Mouse (Mus musculus): ENCODE data around the gene Ppp2r5c. TPM values are rescaled to one million over a fixed set of nuclear protein-coding genes. Genes with fewer than 3 reads are reported as not detected.
A peak's percentile ranks its signal among the peaks of the same experiment; 100 is the strongest.

The Ppp2r5c gene
- polyA plus RNA-seq, 1 experiment from 2014 or later: 133 TPM

GRCm38 (mm10) chr12:110571050-110571449 lies 124.1 kb downstream of the Ppp2r5c start:
- H3K4me1 ChIP-seq (ENCODE audit: control insufficient read depth, insufficient read depth, low read length): no peaks in the 10 kb centered on the region
- H3K27me3 ChIP-seq (replicated peaks; ENCODE audit: control insufficient read depth, insufficient read depth, low read length): no peaks in the 10 kb centered on the region
- ATAC-seq: no peak
- WGBS: 93% methylated on average over 10 of the region's 10 CpGs
- H3K4me2 ChIP-seq (ENCODE audit: low read depth, low read length): no peak overlapping the region
- H3K9ac ChIP-seq (ENCODE audit: low read depth, low read length): no peak overlapping the region
- no peak overlapping the region for H3K4me3 ChIP-seq (ENCODE audit: low read length)
- no peak overlapping the region for H3K27ac ChIP-seq (ENCODE audit: low read length)
- H3K36me3 ChIP-seq (ENCODE audit: control insufficient read depth, insufficient read depth, low read length): peaks cover 9% of the 10 kb centered on the region; the same call in 1 of the 2 replicates
- H3K9me3 ChIP-seq (ENCODE audit: control insufficient read depth, low read length): no peaks in the 10 kb centered on the region

DNA sequence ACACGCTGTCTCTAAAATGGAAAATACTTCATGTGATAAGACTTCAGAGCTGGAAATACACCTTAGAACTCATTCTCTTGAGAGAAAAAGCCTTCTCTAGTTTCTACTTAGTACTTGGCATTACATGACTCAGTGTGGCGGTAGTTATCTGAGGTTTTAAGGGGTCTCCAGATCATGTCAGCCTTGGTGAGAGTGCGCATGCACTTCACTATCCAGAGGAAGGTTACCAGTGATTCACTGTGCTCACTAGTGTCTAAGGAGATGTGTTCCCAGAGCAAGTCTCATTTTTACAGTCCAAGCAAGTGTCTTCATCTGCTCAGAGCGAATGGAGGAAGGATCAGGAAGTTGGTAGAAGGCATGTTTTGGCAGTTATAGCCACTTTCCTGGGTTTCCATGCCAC lies 125.4 kb downstream of the Ppp2r5c start:
- Histone ChIP-seq H3K27ac (ENCODE audit: low read length) (no peak overlapping the region), H3K4me2 (ENCODE audit: low read depth, low read length) (no peak overlapping the region), H3K27me3 (replicated peaks; ENCODE audit: control insufficient read depth, insufficient read depth, low read length) (no peaks in the 10 kb centered on the region), H3K36me3 (ENCODE audit: control insufficient read depth, insufficient read depth, low read length) (peaks cover 9% of the 10 kb centered on the region; the same call in 1 of the 2 replicates), H3K4me3 (ENCODE audit: low read length) (no peak overlapping the region), H3K4me1 (ENCODE audit: control insufficient read depth, insufficient read depth, low read length) (no peaks in the 10 kb centered on the region), H3K9ac (ENCODE audit: low read depth, low read length) (no peak overlapping the region), H3K9me3 (ENCODE audit: control insufficient read depth, low read length) (no peaks in the 10 kb centered on the region)
- no peak for ATAC-seq
- WGBS: 97% methylated on average over 4 of the region's 4 CpGs

DNA sequence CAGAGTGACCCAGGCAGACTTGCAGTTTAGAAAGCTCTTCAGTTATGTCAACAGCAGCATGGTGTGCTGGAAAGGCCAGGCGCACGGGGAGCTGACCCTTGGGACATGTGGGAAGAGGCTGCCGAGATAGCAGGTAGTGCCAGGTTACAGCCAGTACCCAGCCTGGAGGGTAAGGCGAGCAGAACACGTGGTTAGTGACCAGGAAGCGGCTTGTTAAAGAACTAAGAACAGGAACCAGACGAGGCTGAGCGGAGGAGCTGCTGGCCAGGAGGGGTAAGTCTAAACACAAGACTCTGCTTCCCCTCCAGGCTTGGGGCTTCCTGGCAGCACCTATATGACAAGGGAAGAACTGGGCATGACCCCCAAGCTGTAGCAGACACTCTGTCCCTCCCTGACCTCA lies 126.7 kb downstream of the Ppp2r5c start:
- Histone ChIP-seq H3K4me2 (ENCODE audit: low read depth, low read length) (no peak overlapping the region), H3K9me3 (ENCODE audit: control insufficient read depth, low read length) (no peaks in the 10 kb centered on the region), H3K36me3 (ENCODE audit: control insufficient read depth, insufficient read depth, low read length) (peaks cover 6% of the 10 kb centered on the region; the same call in 1 of the 2 replicates), H3K27me3 (replicated peaks; ENCODE audit: control insufficient read depth, insufficient read depth, low read length) (no peaks in the 10 kb centered on the region), H3K4me1 (ENCODE audit: control insufficient read depth, insufficient read depth, low read length) (no peaks in the 10 kb centered on the region), H3K9ac (ENCODE audit: low read depth, low read length) (no peak overlapping the region), H3K4me3 (ENCODE audit: low read length) (no peak overlapping the region), H3K27ac (ENCODE audit: low read length) (no peak overlapping the region)
- 84% methylated on average over 8 of the region's 8 CpGs for WGBS
- no peak for ATAC-seq

DNA sequence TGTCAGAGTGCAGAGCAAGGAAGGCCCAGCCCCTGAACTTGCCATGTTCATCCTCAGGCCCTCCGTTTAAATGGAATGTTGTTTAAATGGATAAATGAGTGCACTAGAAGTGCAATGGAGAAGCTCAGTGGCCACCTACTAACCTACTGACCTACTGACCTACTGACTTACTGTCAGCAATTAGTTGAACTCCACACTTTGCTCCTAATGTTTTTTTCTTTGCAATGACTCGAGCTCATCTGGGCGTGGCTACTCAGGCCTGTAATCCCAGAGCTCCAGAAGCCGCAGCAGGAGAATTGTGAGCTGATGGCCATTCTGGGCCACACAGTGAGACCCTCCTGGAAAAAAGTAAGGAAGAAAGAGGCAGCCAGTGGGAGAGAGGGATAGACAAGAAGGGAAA lies 129.0 kb downstream of the Ppp2r5c start:
- no peaks in the 10 kb centered on the region for H3K9me3 ChIP-seq (ENCODE audit: control insufficient read depth, low read length)
- H3K4me2 ChIP-seq (ENCODE audit: low read depth, low read length): no peak overlapping the region
- H3K4me1 ChIP-seq (ENCODE audit: control insufficient read depth, insufficient read depth, low read length): no peaks in the 10 kb centered on the region
- no peak overlapping the region for H3K9ac ChIP-seq (ENCODE audit: low read depth, low read length)
- 64% methylated on average over 4 of the region's 4 CpGs for WGBS
- peaks cover 2% of the 10 kb centered on the region; the same call in 1 of the 2 replicates for H3K36me3 ChIP-seq (ENCODE audit: control insufficient read depth, insufficient read depth, low read length)
- no peak overlapping the region for H3K27ac ChIP-seq (ENCODE audit: low read length)
- no peaks in the 10 kb centered on the region for H3K27me3 ChIP-seq (replicated peaks; ENCODE audit: control insufficient read depth, insufficient read depth, low read length)
- H3K4me3 ChIP-seq (ENCODE audit: low read length): no peak overlapping the region
- no peak for ATAC-seq

- Histone ChIP-seq H3K4me3 (ENCODE audit: low read length) (no peak overlapping the region), H3K4me2 (ENCODE audit: low read depth, low read length) (no peak overlapping the region), H3K9me3 (ENCODE audit: control insufficient read depth, low read length) (no peaks in the 10 kb centered on the region), H3K4me1 (ENCODE audit: control insufficient read depth, insufficient read depth, low read length) (no peaks in the 10 kb centered on the region), H3K27me3 (replicated peaks; ENCODE audit: control insufficient read depth, insufficient read depth, low read length) (no peaks in the 10 kb centered on the region), H3K27ac (ENCODE audit: low read length) (no peak overlapping the region), H3K9ac (ENCODE audit: low read depth, low read length) (no peak overlapping the region), H3K36me3 (ENCODE audit: control insufficient read depth, insufficient read depth, low read length) (no peaks in the 10 kb centered on the region)
- no peak for ATAC-seq
- WGBS: 86% methylated on average over 9 of the region's 9 CpGs
Measured at GRCm38 (mm10) chr12:110578333-110578732, 131.4 kb downstream of the Ppp2r5c start.

DNA sequence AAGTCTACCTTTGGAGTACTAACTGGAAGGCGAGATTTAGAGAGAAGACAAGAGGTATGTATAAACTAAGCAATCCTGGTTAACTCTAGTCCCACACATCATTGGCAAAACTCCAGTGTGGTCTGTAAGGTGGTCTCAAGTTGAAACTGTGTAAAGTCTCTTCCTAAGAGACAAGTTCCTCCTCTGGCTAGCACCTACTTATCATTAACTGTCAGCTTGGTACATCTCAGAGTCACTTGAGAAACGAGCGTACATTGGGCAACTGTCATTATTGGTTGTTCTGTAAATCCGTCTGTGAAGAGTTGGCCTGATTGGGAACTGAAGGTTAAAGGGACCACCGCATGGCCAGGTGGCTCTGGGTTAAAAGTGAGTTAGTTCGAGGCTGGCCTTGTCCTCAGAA lies 141.7 kb downstream of the Ppp2r5c start:
- no peak overlapping the region for H3K4me3 ChIP-seq (ENCODE audit: low read length)
- H3K4me1 ChIP-seq (ENCODE audit: control insufficient read depth, insufficient read depth, low read length): peaks cover 10% of the 10 kb centered on the region
- H3K4me2 ChIP-seq (ENCODE audit: low read depth, low read length): no peak overlapping the region
- WGBS: 73% methylated on average over 6 of the region's 6 CpGs
- ATAC-seq: no peak
- no peaks in the 10 kb centered on the region for H3K27me3 ChIP-seq (replicated peaks; ENCODE audit: control insufficient read depth, insufficient read depth, low read length)
- no peaks in the 10 kb centered on the region for H3K9me3 ChIP-seq (ENCODE audit: control insufficient read depth, low read length)
- H3K9ac ChIP-seq (ENCODE audit: low read depth, low read length): no peak overlapping the region
- H3K27ac ChIP-seq (ENCODE audit: low read length): no peak overlapping the region
- H3K36me3 ChIP-seq (ENCODE audit: control insufficient read depth, insufficient read depth, low read length): no peaks in the 10 kb centered on the region

DNA sequence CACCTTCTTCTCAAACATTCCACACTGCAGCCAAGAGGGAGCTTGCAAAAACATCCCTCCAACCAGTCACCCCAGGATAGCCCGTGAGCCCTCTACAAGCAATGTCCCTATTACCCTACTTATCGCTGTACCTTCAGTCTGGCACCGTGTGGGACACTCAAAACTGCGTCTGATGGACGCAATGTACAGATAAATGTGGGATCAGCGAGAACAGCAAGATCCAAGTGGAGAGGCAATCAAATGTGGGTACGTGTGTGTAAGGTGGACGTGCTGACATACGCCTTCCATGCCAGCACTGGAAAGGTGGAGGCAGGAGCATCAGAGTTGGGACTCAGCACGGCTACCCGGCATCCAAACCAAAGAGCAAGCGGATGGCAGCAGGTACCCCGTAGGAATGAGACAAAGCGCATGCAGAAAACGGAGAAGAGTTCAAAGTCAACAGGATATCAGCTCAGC lies 143.9 kb downstream of the Ppp2r5c start:
- peak overlapping the region; percentile 88 for H3K9ac ChIP-seq (ENCODE audit: low read depth, low read length)
- ATAC-seq: peak; percentile 17
- under 1% methylated on average over 15 of the region's 15 CpGs for WGBS

DNA sequence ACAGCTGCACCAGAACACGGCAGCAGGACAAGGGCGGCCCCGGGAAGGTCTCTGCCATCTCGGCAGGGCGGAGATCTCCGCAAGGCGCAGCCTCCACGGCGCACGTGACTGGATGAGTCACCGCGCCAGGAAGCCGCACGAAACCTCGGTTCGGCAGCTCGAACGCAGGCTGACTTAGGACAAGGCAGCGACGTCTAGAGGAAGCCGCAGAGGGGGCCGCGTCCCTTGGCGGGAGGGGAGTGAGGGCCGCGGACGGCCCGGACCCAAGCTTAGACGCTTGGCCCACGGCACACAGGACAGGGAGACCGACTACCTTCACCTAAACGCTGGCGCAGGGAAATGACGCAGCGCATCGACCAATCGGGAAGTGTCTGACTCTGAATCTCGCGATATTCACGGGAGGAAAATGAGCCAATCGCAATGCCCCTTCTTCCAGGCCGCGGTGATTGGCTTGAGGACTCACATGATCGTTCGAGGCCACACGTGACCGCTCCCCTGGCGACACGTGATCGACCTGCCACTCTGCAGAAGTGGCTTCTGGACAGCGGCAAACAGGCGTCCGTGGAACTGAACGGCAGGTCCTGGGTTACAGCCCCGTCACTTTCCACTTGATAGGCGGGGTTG lies 144.5 kb downstream of the Ppp2r5c start:
- Histone ChIP-seq H3K27me3 (replicated peaks; ENCODE audit: control insufficient read depth, insufficient read depth, low read length) (no peaks in the 10 kb centered on the region), H3K4me1 (ENCODE audit: control insufficient read depth, insufficient read depth, low read length) (peaks cover 10% of the 10 kb centered on the region), H3K9me3 (ENCODE audit: control insufficient read depth, low read length) (no peaks in the 10 kb centered on the region), H3K4me2 (ENCODE audit: low read depth, low read length) (peak overlapping the region; percentile 85), H3K36me3 (ENCODE audit: control insufficient read depth, insufficient read depth, low read length) (no peaks in the 10 kb centered on the region), H3K27ac (ENCODE audit: low read length) (peak overlapping the region; percentile 94), H3K9ac (ENCODE audit: low read depth, low read length) (peak overlapping the region; percentile 89), H3K4me3 (ENCODE audit: low read length) (peak overlapping the region; percentile 63)
- ATAC-seq: peak; percentile 97
- under 1% methylated on average over 56 of the region's 56 CpGs for WGBS

More for the DNA sequence above, 143.9 kb downstream of the Ppp2r5c start:
- H3K9me3 ChIP-seq (ENCODE audit: control insufficient read depth, low read length): no peaks in the 10 kb centered on the region
- peak overlapping the region; percentile 94 for H3K27ac ChIP-seq (ENCODE audit: low read length)
- peaks cover 10% of the 10 kb centered on the region for H3K4me1 ChIP-seq (ENCODE audit: control insufficient read depth, insufficient read depth, low read length)
- peak overlapping the region; percentile 63 for H3K4me3 ChIP-seq (ENCODE audit: low read length)
- H3K27me3 ChIP-seq (replicated peaks; ENCODE audit: control insufficient read depth, insufficient read depth, low read length): no peaks in the 10 kb centered on the region
- peak overlapping the region; percentile 85 for H3K4me2 ChIP-seq (ENCODE audit: low read depth, low read length)
- H3K36me3 ChIP-seq (ENCODE audit: control insufficient read depth, insufficient read depth, low read length): no peaks in the 10 kb centered on the region

- no peak overlapping the region for H3K27ac ChIP-seq (ENCODE audit: low read length)
- H3K4me1 ChIP-seq (ENCODE audit: control insufficient read depth, insufficient read depth, low read length): peaks cover 15% of the 10 kb centered on the region
- H3K36me3 ChIP-seq (ENCODE audit: control insufficient read depth, insufficient read depth, low read length): no peaks in the 10 kb centered on the region
- no peaks in the 10 kb centered on the region for H3K9me3 ChIP-seq (ENCODE audit: control insufficient read depth, low read length)
- H3K9ac ChIP-seq (ENCODE audit: low read depth, low read length): no peak overlapping the region
- no peak overlapping the region for H3K4me3 ChIP-seq (ENCODE audit: low read length)
- ATAC-seq: no peak
- H3K4me2 ChIP-seq (ENCODE audit: low read depth, low read length): no peak overlapping the region
- WGBS: 10% methylated on average over 7 of the region's 7 CpGs
- H3K27me3 ChIP-seq (replicated peaks; ENCODE audit: control insufficient read depth, insufficient read depth, low read length): no peaks in the 10 kb centered on the region
Measured at GRCm38 (mm10) chr12:110598527-110598926, 151.6 kb downstream of the Ppp2r5c start.

GRCm38 (mm10) chr12:110599791-110600190 lies 152.9 kb downstream of the Ppp2r5c start:
- peaks cover 19% of the 10 kb centered on the region for H3K4me1 ChIP-seq (ENCODE audit: control insufficient read depth, insufficient read depth, low read length)
- H3K36me3 ChIP-seq (ENCODE audit: control insufficient read depth, insufficient read depth, low read length): no peaks in the 10 kb centered on the region
- no peaks in the 10 kb centered on the region for H3K27me3 ChIP-seq (replicated peaks; ENCODE audit: control insufficient read depth, insufficient read depth, low read length)
- no peak overlapping the region for H3K27ac ChIP-seq (ENCODE audit: low read length)
- no peak overlapping the region for H3K9ac ChIP-seq (ENCODE audit: low read depth, low read length)
- H3K9me3 ChIP-seq (ENCODE audit: control insufficient read depth, low read length): no peaks in the 10 kb centered on the region
- 46% methylated on average over 4 of the region's 4 CpGs for WGBS
- H3K4me3 ChIP-seq (ENCODE audit: low read length): no peak overlapping the region
- ATAC-seq: peak; percentile 23; the same call in 1 of the 2 replicates
- H3K4me2 ChIP-seq (ENCODE audit: low read depth, low read length): no peak overlapping the region

All from intestine, embryonic 16.5 days (tissue).